Mouse (Mus musculus): ENCODE results near the gene Pcsk1n. TPM values are rescaled to one million over a fixed set of nuclear protein-coding genes. Genes with fewer than 3 reads are reported as not detected.

Pcsk1n gene
- 1.4 and 2.3 TPM in 2 replicates for polyA plus RNA-seq (2015; fragmentation: Nextera tagmentation; extraction: Ambion mirVana)

DNA sequence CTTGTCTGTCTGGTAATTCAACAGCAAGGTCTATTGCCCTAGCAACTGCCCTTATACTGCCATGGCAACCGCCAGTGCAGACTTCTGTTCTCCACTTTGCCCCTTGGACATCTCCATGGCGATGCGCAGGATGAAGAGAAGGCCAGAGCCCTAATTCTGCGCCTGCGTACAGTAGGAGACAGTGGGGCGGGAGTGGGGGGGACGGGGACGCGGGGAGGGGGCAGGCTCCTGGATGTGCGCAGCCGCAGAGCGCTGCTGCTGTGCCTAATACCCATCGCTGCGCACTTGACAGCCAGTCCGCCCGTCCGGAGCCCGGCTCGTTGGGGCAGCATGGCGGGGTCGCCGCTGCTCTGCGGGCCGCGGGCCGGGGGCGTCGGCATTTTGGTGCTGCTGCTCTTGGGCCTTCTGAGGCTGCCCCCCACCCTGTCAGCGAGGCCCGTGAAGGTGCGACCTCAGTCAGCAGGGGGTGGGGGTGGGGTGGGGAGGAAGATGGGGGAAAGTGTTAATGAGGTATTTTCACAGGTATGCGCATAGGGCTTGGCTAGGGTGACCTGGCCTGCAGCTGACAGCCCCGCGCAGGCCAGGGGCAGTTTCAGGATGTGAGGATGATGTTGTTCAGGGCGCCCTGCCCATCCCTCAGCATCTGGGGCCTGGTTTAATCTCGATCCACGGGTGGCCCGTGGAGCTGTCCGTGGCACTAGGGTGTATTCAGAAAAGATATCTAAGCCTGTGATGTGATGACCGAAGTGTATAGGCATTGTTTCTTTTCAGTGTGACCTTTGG lies at the start of gene Pcsk1n:
Gene Pcsk1n (plus strand): TSS at position 222 of the 783 bp plus-strand sequence.
- Histone ChIP-seq H3K4me3 (ENCODE audit: low read length) (peak within 1 kb of the TSS; percentile 21), H3K9ac (replicated peaks; ENCODE audit: low read length) (no peak within 1 kb of the TSS), H3K27me3 (ENCODE audit: insufficient read depth, low read length) (peaks cover 56% of the 10 kb centered on the region), H3K4me1 (ENCODE audit: insufficient read depth, low read length) (no peaks in the 10 kb centered on the region), H3K27ac (ENCODE audit: low read length) (no peak within 1 kb of the TSS), H3K9me3 (ENCODE audit: low read length) (no peaks in the 10 kb centered on the region), H3K36me3 (ENCODE audit: insufficient read depth, low read length) (no peaks in the 10 kb centered on the region), H3K4me2 (replicated peaks; ENCODE audit: low read depth, low read length) (peak within 1 kb of the TSS; percentile 40)
- WGBS: 23% methylated on average over 36 of the region's 40 CpGs
- peak; percentile 66; the same call in 1 of the 2 replicates for ATAC-seq (ENCODE audit: low FRiP score, low TSS enrichment)

- Histone ChIP-seq H3K36me3 (ENCODE audit: insufficient read depth, low read length) (peaks cover 23% of the 10 kb centered on the region), H3K27ac (ENCODE audit: low read length) (no peak overlapping the region), H3K9me3 (ENCODE audit: low read length) (no peaks in the 10 kb centered on the region), H3K4me2 (replicated peaks; ENCODE audit: low read depth, low read length) (no peak overlapping the region), H3K4me1 (ENCODE audit: insufficient read depth, low read length) (no peaks in the 10 kb centered on the region), H3K27me3 (ENCODE audit: insufficient read depth, low read length) (no peaks in the 10 kb centered on the region), H3K4me3 (ENCODE audit: low read length) (no peak overlapping the region), H3K9ac (replicated peaks; ENCODE audit: low read length) (no peak overlapping the region)
- WGBS: 47% methylated on average over 3 of the region's 3 CpGs
- ATAC-seq (ENCODE audit: low FRiP score, low TSS enrichment): no peak
Observed at GRCm38 (mm10) chrX:7869826-7870225, 49.8 kb upstream of the Pcsk1n start.

DNA sequence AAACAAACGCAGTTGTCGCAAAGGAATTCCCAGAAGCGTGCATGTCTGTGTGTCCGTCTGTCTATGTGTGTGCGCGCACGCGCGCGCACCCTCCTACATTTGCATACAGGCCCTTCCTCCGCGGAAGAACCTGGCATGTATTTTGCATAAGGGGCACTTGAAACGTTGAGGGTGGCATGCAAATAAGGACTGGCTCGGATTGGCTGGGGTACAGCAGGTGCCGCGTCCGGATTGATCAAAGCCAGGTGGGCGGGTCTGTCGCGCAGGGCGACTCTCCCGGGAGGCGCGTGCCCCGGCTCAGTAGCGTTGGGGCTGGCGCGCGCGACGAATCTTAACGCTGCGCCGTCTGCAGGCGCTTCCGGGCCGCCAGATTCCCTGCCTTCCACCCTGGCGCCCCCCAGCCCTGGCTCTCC lies 41.6 kb upstream of the Pcsk1n start, which contains the start of gene Pim2:
Gene Pim2 (plus strand): TSS at position 256 of the 413 bp plus-strand sequence.
- Histone ChIP-seq H3K9ac (replicated peaks; ENCODE audit: low read length) (peak within 1 kb of the TSS; percentile 66), H3K36me3 (ENCODE audit: insufficient read depth, low read length) (peaks cover 10% of the 10 kb centered on the region; the same call in 1 of the 2 replicates), H3K4me1 (ENCODE audit: insufficient read depth, low read length) (0 out of 2 replicates have a peak, but pooled peaks cover 3% of the 10 kb centered on the region), H3K27me3 (ENCODE audit: insufficient read depth, low read length) (no peaks in the 10 kb centered on the region), H3K9me3 (ENCODE audit: low read length) (no peaks in the 10 kb centered on the region), H3K4me2 (replicated peaks; ENCODE audit: low read depth, low read length) (peak within 1 kb of the TSS; percentile 78), H3K27ac (ENCODE audit: low read length) (no peak within 1 kb of the TSS), H3K4me3 (ENCODE audit: low read length) (peak within 1 kb of the TSS; percentile 55)
- 18% methylated on average over 34 of the region's 38 CpGs for WGBS
- peak; percentile 91 for ATAC-seq (ENCODE audit: low FRiP score, low TSS enrichment)

GRCm38 (mm10) chrX:7878495-7878894 lies 41.1 kb upstream of the Pcsk1n start:
- Histone ChIP-seq H3K27ac (ENCODE audit: low read length) (no peak overlapping the region), H3K9me3 (ENCODE audit: low read length) (no peaks in the 10 kb centered on the region), H3K4me2 (replicated peaks; ENCODE audit: low read depth, low read length) (peak overlapping the region; percentile 78), H3K4me3 (ENCODE audit: low read length) (peak overlapping the region; percentile 55), H3K36me3 (ENCODE audit: insufficient read depth, low read length) (peaks cover 7% of the 10 kb centered on the region; the same call in 1 of the 2 replicates), H3K9ac (replicated peaks; ENCODE audit: low read length) (peak overlapping the region; percentile 66), H3K27me3 (ENCODE audit: insufficient read depth, low read length) (no peaks in the 10 kb centered on the region), H3K4me1 (ENCODE audit: insufficient read depth, low read length) (0 out of 2 replicates have a peak, but pooled peaks cover 3% of the 10 kb centered on the region)
- 22% methylated on average over 21 of the region's 21 CpGs for WGBS
- no peak for ATAC-seq (ENCODE audit: low FRiP score, low TSS enrichment)

GRCm38 (mm10) chrX:7879819-7880218 lies 39.8 kb upstream of the Pcsk1n start:
- peak overlapping the region; percentile 78 for H3K4me2 ChIP-seq (replicated peaks; ENCODE audit: low read depth, low read length)
- H3K27me3 ChIP-seq (ENCODE audit: insufficient read depth, low read length): no peaks in the 10 kb centered on the region
- no peak overlapping the region for H3K27ac ChIP-seq (ENCODE audit: low read length)
- no peak for ATAC-seq (ENCODE audit: low FRiP score, low TSS enrichment)
- 0 out of 2 replicates have a peak overlapping the region, but pooled peaks have one; percentile 31 for H3K9ac ChIP-seq (replicated peaks; ENCODE audit: low read length)
- H3K9me3 ChIP-seq (ENCODE audit: low read length): no peaks in the 10 kb centered on the region
- WGBS: 12% methylated on average over 11 of the region's 11 CpGs
- 0 out of 2 replicates have a peak, but pooled peaks cover 3% of the 10 kb centered on the region for H3K36me3 ChIP-seq (ENCODE audit: insufficient read depth, low read length)
- H3K4me1 ChIP-seq (ENCODE audit: insufficient read depth, low read length): 0 out of 2 replicates have a peak, but pooled peaks cover 4% of the 10 kb centered on the region
- no peak overlapping the region for H3K4me3 ChIP-seq (ENCODE audit: low read length)

DNA sequence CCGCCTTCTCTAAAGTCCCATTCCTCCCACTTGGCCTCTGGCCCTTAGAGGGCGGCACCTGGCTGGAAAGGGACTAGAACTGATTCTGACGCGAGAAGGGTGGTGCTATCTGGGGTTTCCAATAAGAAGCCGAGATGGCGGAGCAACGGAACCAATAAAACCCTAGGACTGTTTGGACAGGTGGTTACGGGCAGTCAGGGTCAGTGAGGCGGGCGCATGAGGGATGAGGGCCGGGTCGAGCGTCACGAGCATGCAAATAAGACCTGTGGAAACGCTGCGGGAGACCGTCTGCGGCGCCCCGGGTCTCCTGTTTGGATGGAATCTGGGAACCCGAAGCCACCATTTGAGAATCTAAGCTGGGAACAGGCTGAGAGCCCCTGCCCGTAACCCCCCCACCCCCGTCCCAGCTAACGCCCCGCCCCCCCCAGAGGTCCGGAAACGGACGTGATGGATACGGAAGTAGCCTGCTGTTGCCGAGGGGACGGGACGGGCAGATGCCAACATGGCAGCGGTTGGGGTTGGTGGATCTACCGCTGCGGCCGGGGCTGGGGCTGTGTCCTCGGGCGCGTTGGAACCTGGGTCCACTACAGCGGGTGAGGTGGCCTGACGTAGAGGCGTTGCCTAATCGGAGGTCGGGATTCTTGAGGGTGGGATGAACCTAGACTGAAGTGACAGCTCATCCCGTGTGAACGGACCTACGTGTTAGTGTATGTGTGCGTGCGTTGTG lies 35.6 kb upstream of the Pcsk1n start, which contains the start of gene Slc35a2:
Gene Slc35a2 (plus strand): TSS at position 188 of the 727 bp plus-strand sequence.
- peak within 1 kb of the TSS; percentile 69 for H3K4me3 ChIP-seq (ENCODE audit: low read length)
- H3K27ac ChIP-seq (ENCODE audit: low read length): peak within 1 kb of the TSS; percentile 85
- H3K4me2 ChIP-seq (replicated peaks; ENCODE audit: low read depth, low read length): peak within 1 kb of the TSS; percentile 65
- 0 out of 2 replicates have a peak, but pooled peaks cover 5% of the 10 kb centered on the region for H3K4me1 ChIP-seq (ENCODE audit: insufficient read depth, low read length)
- peak; percentile 96 for ATAC-seq (ENCODE audit: low FRiP score, low TSS enrichment)
- H3K36me3 ChIP-seq (ENCODE audit: insufficient read depth, low read length): no peaks in the 10 kb centered on the region
- no peaks in the 10 kb centered on the region for H3K9me3 ChIP-seq (ENCODE audit: low read length)
- WGBS: 20% methylated on average over 49 of the region's 49 CpGs
- H3K9ac ChIP-seq (replicated peaks; ENCODE audit: low read length): peak within 1 kb of the TSS; percentile 66
- H3K27me3 ChIP-seq (ENCODE audit: insufficient read depth, low read length): no peaks in the 10 kb centered on the region

DNA sequence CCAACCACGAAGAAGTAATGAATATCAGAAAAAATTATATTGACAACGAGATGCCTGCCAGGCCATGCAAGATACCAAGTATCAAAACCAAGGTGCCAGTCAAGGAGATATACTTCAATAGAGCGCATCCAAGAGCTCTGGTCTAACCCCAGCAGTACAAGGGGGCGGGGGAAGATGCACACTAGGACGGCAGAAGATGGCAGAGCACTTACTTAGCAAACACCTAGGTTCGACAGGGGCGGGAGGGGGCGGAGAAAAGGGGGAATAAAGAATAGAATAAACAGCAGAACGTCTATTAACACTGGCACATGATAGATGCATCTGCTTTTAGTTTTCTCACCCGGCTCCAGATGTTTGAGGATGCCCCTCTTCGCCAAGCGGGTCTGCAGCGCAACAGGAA lies 21.4 kb upstream of the Pcsk1n start:
- H3K9ac ChIP-seq (replicated peaks; ENCODE audit: low read length): peak overlapping the region; percentile 76
- WGBS: 25% methylated on average over 13 of the region's 13 CpGs

GRCm38 (mm10) chrX:7898880-7899874 lies 20.4 kb upstream of the Pcsk1n start, which contains the start of the genes Pqbp1 and Timm17b:
Gene Pqbp1, minus strand, starts transcription at chrX:7899269.
Gene Timm17b, plus strand, starts transcription at chrX:7899357.
- ATAC-seq (ENCODE audit: low FRiP score, low TSS enrichment): peak; percentile 99
- 0 out of 2 replicates have a peak, but pooled peaks cover 3% of the 10 kb centered on the region for H3K4me1 ChIP-seq (ENCODE audit: insufficient read depth, low read length)
- 20% methylated on average over 62 of the region's 62 CpGs for WGBS

More for the DNA sequence above, 21.4 kb upstream of the Pcsk1n start:
- peak overlapping the region; percentile 61 for H3K4me2 ChIP-seq (replicated peaks; ENCODE audit: low read depth, low read length)
- no peak overlapping the region for H3K27ac ChIP-seq (ENCODE audit: low read length)
- H3K27me3 ChIP-seq (ENCODE audit: insufficient read depth, low read length): no peaks in the 10 kb centered on the region
- no peak for ATAC-seq (ENCODE audit: low FRiP score, low TSS enrichment)
- H3K4me3 ChIP-seq (ENCODE audit: low read length): peak overlapping the region; percentile 67
- H3K9me3 ChIP-seq (ENCODE audit: low read length): no peaks in the 10 kb centered on the region
- H3K4me1 ChIP-seq (ENCODE audit: insufficient read depth, low read length): 0 out of 2 replicates have a peak, but pooled peaks cover 3% of the 10 kb centered on the region
- peaks cover 15% of the 10 kb centered on the region for H3K36me3 ChIP-seq (ENCODE audit: insufficient read depth, low read length)

More at GRCm38 (mm10) chrX:7898880-7899874, 20.4 kb upstream of the Pcsk1n start, which contains the start of the genes Pqbp1 and Timm17b:
- Histone ChIP-seq H3K27me3 (ENCODE audit: insufficient read depth, low read length) (no peaks in the 10 kb centered on the region), H3K9ac (replicated peaks; ENCODE audit: low read length) (peak within 1 kb of the TSS; percentile 76), H3K27ac (ENCODE audit: low read length) (peak within 1 kb of the TSS; percentile 94), H3K9me3 (ENCODE audit: low read length) (no peaks in the 10 kb centered on the region), H3K4me3 (ENCODE audit: low read length) (peak within 1 kb of the TSS; percentile 67), H3K4me2 (replicated peaks; ENCODE audit: low read depth, low read length) (peak within 1 kb of the TSS; percentile 61), H3K36me3 (ENCODE audit: insufficient read depth, low read length) (peaks cover 15% of the 10 kb centered on the region)

Data from kidney, embryonic 16.5 days (tissue).